Mouse (Mus musculus): ENCODE data around the gene Ttc24. TPM values are rescaled to one million over a fixed set of nuclear protein-coding genes. Genes with fewer than 3 reads are reported as not detected.
A peak's percentile ranks its signal among the peaks of the same experiment; 100 is the strongest.

The Ttc24 gene
- polyA plus RNA-seq (2015; fragmentation: Nextera tagmentation; extraction: Ambion mirVana), result not detected in 2 replicates

GRCm38 (mm10) chr3:88078204-88078603 is at the start of gene Ttc24:
Gene Ttc24, minus strand, starts transcription at chr3:88078304.
- no peak within 1 kb of the TSS for H3K9ac ChIP-seq
- no peak within 1 kb of the TSS for H3K27ac ChIP-seq
- no peak within 1 kb of the TSS for H3K4me2 ChIP-seq
- H3K36me3 ChIP-seq, result no peaks in the 10 kb centered on the region
- peaks cover 17% of the 10 kb centered on the region for H3K4me1 ChIP-seq
- no peak within 1 kb of the TSS for H3K4me3 ChIP-seq
- no peak for ATAC-seq (ENCODE audit: insufficient number of reproducible peaks, low FRiP score, low TSS enrichment, low read depth)
- 64% methylated on average over 4 of the region's 4 CpGs for WGBS
- H3K9me3 ChIP-seq, result no peaks in the 10 kb centered on the region
- peaks cover 6% of the 10 kb centered on the region; the same call in 1 of the 2 replicates for H3K27me3 ChIP-seq

GRCm38 (mm10) chr3:88127636-88128035 is 49.5 kb upstream of the Ttc24 start:
- Histone ChIP-seq H3K9ac (no peak overlapping the region), H3K4me2 (no peak overlapping the region), H3K4me1 (no peaks in the 10 kb centered on the region), H3K36me3 (no peaks in the 10 kb centered on the region), H3K27ac (no peak overlapping the region), H3K9me3 (no peaks in the 10 kb centered on the region), H3K27me3 (no peaks in the 10 kb centered on the region), H3K4me3 (no peak overlapping the region)
- ATAC-seq (ENCODE audit: insufficient number of reproducible peaks, low FRiP score, low TSS enrichment, low read depth), result no peak
- 72% methylated on average over 3 of the region's 3 CpGs for WGBS

GRCm38 (mm10) chr3:88126181-88126580 is 48.1 kb upstream of the Ttc24 start:
- no peak overlapping the region for H3K27ac ChIP-seq
- ATAC-seq (ENCODE audit: insufficient number of reproducible peaks, low FRiP score, low TSS enrichment, low read depth), result no peak
- H3K4me3 ChIP-seq, result no peak overlapping the region
- no peak overlapping the region for H3K4me2 ChIP-seq
- H3K4me1 ChIP-seq, result no peaks in the 10 kb centered on the region
- WGBS, result 86% methylated on average over 7 of the region's 7 CpGs
- no peaks in the 10 kb centered on the region for H3K36me3 ChIP-seq
- no peaks in the 10 kb centered on the region for H3K27me3 ChIP-seq
- no peaks in the 10 kb centered on the region for H3K9me3 ChIP-seq
- H3K9ac ChIP-seq, result no peak overlapping the region

DNA sequence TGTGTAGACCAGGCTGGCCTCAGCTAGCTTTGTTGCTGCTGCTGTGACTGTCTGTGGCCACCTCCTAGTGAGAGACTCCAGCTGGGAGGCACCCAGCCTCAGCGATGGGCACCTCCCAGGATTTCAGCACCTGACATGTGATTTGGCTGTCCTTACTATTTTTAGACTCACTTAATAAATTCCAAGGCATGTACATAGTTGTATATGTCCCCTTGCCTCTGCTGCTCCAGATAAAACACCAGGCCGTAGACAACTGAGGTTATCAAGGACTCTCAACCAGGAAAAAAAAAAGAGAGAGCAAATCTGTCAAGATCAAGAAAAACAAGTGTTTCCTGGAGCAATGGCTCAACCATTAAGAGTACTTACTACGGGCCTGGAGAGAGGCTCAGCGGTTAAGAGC is 47.1 kb upstream of the Ttc24 start:
- no peaks in the 10 kb centered on the region for H3K4me1 ChIP-seq

DNA sequence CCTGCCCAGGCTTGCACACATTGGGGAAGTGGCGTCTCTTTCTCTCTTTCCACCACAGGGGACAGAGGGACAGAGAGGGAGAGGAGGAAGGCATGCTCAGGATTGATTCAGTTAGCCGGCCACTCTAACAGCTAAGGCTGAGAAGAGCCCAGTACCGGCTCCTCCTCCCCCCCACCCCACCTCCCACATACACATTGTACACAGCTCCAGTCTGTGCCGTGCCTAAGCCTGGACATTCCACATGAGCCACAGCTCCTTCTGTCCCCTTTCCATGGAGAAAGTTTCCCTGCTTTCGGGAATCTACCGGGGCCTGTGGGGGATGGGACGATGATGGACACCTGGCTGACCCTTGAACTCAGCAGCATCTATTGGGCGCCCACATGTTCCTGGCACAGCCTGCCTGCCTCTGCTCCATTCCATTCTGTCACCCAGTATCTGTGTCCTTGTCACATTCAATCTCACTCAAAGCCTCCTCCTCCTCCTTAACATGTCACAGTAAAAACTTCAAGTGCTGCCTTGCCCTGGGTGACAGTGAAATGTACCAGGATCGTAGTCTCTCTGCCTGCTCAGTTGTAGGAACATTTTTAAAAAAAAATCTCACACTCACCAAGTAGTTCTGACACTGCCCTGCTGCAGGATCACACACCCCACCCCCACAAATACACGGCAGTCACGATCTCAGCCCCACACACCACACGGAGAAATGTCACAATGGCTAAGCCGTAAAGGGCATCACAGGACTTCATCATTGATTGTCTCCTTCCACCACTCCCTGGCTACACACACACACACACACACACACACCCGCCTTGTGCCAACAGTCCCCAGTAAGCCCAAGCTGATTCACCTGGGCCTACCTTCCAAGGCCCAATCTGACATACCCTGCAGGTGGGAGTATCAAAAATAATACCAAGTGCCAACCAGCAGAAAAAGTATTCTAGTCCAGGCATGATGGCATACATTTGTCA is 43.3 kb upstream of the Ttc24 start:
- Histone ChIP-seq H3K36me3 (peaks cover 42% of the 10 kb centered on the region), H3K9ac (no peak overlapping the region), H3K4me3 (no peak overlapping the region), H3K9me3 (no peaks in the 10 kb centered on the region), H3K27ac (no peak overlapping the region), H3K4me2 (no peak overlapping the region), H3K4me1 (no peaks in the 10 kb centered on the region), H3K27me3 (no peaks in the 10 kb centered on the region)
- ATAC-seq (ENCODE audit: insufficient number of reproducible peaks, low FRiP score, low TSS enrichment, low read depth), result no peak
- 67% methylated on average over 14 of the region's 14 CpGs for WGBS

More for the DNA sequence above, 47.1 kb upstream of the Ttc24 start:
- Histone ChIP-seq H3K9me3 (no peaks in the 10 kb centered on the region), H3K27ac (no peak overlapping the region), H3K36me3 (peaks cover 8% of the 10 kb centered on the region; the same call in 1 of the 2 replicates), H3K9ac (no peak overlapping the region), H3K4me2 (no peak overlapping the region), H3K4me3 (no peak overlapping the region), H3K27me3 (no peaks in the 10 kb centered on the region)
- ATAC-seq (ENCODE audit: insufficient number of reproducible peaks, low FRiP score, low TSS enrichment, low read depth), result no peak
- WGBS, result 72% methylated on average over 4 of the region's 4 CpGs

GRCm38 (mm10) chr3:88120117-88120651 is 42.1 kb upstream of the Ttc24 start:
- no peaks in the 10 kb centered on the region for H3K9me3 ChIP-seq
- no peaks in the 10 kb centered on the region for H3K27me3 ChIP-seq
- H3K27ac ChIP-seq, result no peak overlapping the region
- ATAC-seq (ENCODE audit: insufficient number of reproducible peaks, low FRiP score, low TSS enrichment, low read depth), result no peak
- H3K9ac ChIP-seq, result no peak overlapping the region
- H3K4me3 ChIP-seq, result no peak overlapping the region
- H3K4me1 ChIP-seq, result no peaks in the 10 kb centered on the region
- peaks cover 52% of the 10 kb centered on the region for H3K36me3 ChIP-seq
- 84% methylated on average over 19 of the region's 19 CpGs for WGBS
- H3K4me2 ChIP-seq, result no peak overlapping the region

- H3K27ac ChIP-seq, result no peak overlapping the region
- peaks cover 93% of the 10 kb centered on the region for H3K36me3 ChIP-seq
- WGBS, result 90% methylated on average over 12 of the region's 12 CpGs
Measured at GRCm38 (mm10) chr3:88114396-88114795, 36.3 kb upstream of the Ttc24 start.

DNA sequence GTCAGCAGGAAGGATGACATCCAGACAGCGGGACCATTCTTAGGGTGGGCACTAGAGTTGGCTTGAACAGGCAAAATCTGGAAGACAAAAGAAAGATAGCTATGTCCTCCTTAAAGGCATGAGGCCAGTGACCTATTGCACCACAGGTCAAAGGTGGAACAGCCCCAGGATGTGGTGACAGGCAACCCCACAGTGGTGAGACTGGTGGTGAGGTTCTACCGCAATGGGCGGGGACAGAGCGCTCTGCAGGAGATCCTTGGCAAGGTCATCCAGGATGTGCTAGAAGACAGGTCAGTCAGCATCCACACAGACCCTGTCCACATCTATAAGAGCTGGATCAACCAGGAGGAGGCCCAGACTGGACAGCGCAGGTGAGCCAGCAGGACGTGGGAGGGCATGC is 31.0 kb upstream of the Ttc24 start:
- H3K4me2 ChIP-seq, result no peak overlapping the region
- no peak overlapping the region for H3K9ac ChIP-seq
- H3K36me3 ChIP-seq, result peaks cover 92% of the 10 kb centered on the region
- H3K4me1 ChIP-seq, result no peaks in the 10 kb centered on the region
- no peak overlapping the region for H3K4me3 ChIP-seq
- H3K27me3 ChIP-seq, result no peaks in the 10 kb centered on the region
- H3K9me3 ChIP-seq, result no peaks in the 10 kb centered on the region
- 97% methylated on average over 6 of the region's 6 CpGs for WGBS
- no peak overlapping the region for H3K27ac ChIP-seq
- no peak for ATAC-seq (ENCODE audit: insufficient number of reproducible peaks, low FRiP score, low TSS enrichment, low read depth)

More at GRCm38 (mm10) chr3:88114396-88114795, 36.3 kb upstream of the Ttc24 start:
- H3K4me3 ChIP-seq, result no peak overlapping the region
- no peak overlapping the region for H3K9ac ChIP-seq
- no peaks in the 10 kb centered on the region for H3K27me3 ChIP-seq
- ATAC-seq (ENCODE audit: insufficient number of reproducible peaks, low FRiP score, low TSS enrichment, low read depth), result no peak
- no peak overlapping the region for H3K4me2 ChIP-seq
- H3K9me3 ChIP-seq, result no peaks in the 10 kb centered on the region
- no peaks in the 10 kb centered on the region for H3K4me1 ChIP-seq

GRCm38 (mm10) chr3:88106126-88106525 is 28.0 kb upstream of the Ttc24 start:
- Histone ChIP-seq H3K36me3 (peaks cover 95% of the 10 kb centered on the region), H3K27me3 (no peaks in the 10 kb centered on the region), H3K4me3 (no peak overlapping the region), H3K27ac (no peak overlapping the region), H3K9ac (no peak overlapping the region), H3K4me1 (no peaks in the 10 kb centered on the region), H3K4me2 (no peak overlapping the region), H3K9me3 (no peaks in the 10 kb centered on the region)
- ATAC-seq (ENCODE audit: insufficient number of reproducible peaks, low FRiP score, low TSS enrichment, low read depth), result no peak
- WGBS, result 90% methylated on average over 4 of the region's 4 CpGs

- H3K9ac ChIP-seq, result no peak overlapping the region
- 78% methylated on average over 6 of the region's 6 CpGs for WGBS
- no peaks in the 10 kb centered on the region for H3K4me1 ChIP-seq
- peak overlapping the region; percentile 50; the same call in 1 of the 2 replicates for H3K27ac ChIP-seq
- H3K9me3 ChIP-seq, result no peaks in the 10 kb centered on the region
- ATAC-seq (ENCODE audit: insufficient number of reproducible peaks, low FRiP score, low TSS enrichment, low read depth), result no peak
- H3K4me2 ChIP-seq, result no peak overlapping the region
- no peak overlapping the region for H3K4me3 ChIP-seq
- H3K36me3 ChIP-seq, result peaks cover 89% of the 10 kb centered on the region
- no peaks in the 10 kb centered on the region for H3K27me3 ChIP-seq
Measured at GRCm38 (mm10) chr3:88102611-88103010, 24.5 kb upstream of the Ttc24 start.

DNA sequence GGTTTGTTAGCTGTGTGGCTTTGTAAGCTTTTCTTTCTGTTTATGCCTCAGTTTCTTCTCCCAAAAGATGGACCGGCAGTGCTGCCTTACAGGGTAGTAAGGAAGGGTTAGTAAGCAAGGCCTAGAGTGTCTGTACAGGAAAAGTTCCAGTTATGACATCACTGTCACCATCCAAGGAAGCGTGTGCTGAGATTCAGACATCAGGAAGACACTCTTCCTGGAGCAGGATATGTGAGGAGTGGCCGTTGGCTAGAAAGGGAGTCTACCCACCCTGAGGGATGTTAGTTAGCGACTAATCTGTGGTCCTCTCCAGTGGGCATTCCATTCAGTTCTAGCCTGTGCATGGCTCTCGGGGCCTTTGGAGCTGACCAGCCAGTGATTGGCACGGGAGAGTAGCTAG is 24.1 kb upstream of the Ttc24 start:
- WGBS, result 82% methylated on average over 6 of the region's 6 CpGs
- ATAC-seq (ENCODE audit: insufficient number of reproducible peaks, low FRiP score, low TSS enrichment, low read depth), result no peak
- H3K27me3 ChIP-seq, result no peaks in the 10 kb centered on the region
- no peak overlapping the region for H3K4me3 ChIP-seq
- no peak overlapping the region for H3K9ac ChIP-seq
- no peaks in the 10 kb centered on the region for H3K9me3 ChIP-seq
- H3K4me2 ChIP-seq, result no peak overlapping the region
- no peaks in the 10 kb centered on the region for H3K4me1 ChIP-seq
- H3K27ac ChIP-seq, result peak overlapping the region; percentile 50; the same call in 1 of the 2 replicates
- peaks cover 89% of the 10 kb centered on the region for H3K36me3 ChIP-seq

DNA sequence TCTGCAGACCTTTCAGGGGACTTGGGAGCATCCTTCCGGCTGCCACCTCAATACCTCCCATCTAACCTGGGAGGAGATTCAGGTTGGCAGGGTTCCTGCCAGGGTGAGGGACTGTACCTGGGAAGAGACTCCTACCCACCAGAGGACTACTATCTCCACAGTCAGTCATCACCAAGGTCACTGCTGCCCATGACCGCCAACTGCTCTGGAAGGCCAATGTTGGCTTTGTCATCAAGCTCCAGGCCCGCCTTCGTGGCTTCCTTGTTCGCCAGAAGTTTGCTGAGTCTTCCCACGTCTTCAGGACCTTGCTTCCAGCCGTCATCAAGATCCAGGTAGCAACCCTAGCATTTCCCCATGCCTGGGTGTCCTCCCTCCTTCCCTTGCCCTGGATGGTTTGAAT is 23.6 kb upstream of the Ttc24 start:
- H3K36me3 ChIP-seq, result peaks cover 89% of the 10 kb centered on the region

More for the DNA sequence above, 23.6 kb upstream of the Ttc24 start:
- Histone ChIP-seq H3K9me3 (no peaks in the 10 kb centered on the region), H3K27ac (no peak overlapping the region), H3K4me3 (no peak overlapping the region), H3K27me3 (no peaks in the 10 kb centered on the region), H3K9ac (no peak overlapping the region), H3K4me2 (no peak overlapping the region), H3K4me1 (no peaks in the 10 kb centered on the region)
- no peak for ATAC-seq (ENCODE audit: insufficient number of reproducible peaks, low FRiP score, low TSS enrichment, low read depth)
- WGBS, result 92% methylated on average over 7 of the region's 7 CpGs
